Mouse (Mus musculus): ENCODE data around the gene Ttc7b. TPM values are rescaled to one million over a fixed set of nuclear protein-coding genes. Genes with fewer than 3 reads are reported as not detected.

Ttc7b gene
- total RNA-seq, 2 experiments from 2014 or later: 6.3 to 7.9 TPM

- no peak for ATAC-seq (replicated peaks; ENCODE audit: low FRiP score, low TSS enrichment, poor library complexity, severe bottlenecking)
Observed at GRCm38 (mm10) chr12:100297961-100298360, 222.7 kb downstream of the Ttc7b start.

- ATAC-seq (replicated peaks; ENCODE audit: low FRiP score, low TSS enrichment, poor library complexity, severe bottlenecking): no peak
Observed at GRCm38 (mm10) chr12:100294457-100294856, 226.2 kb downstream of the Ttc7b start.

- ATAC-seq (replicated peaks; ENCODE audit: low FRiP score, low TSS enrichment, poor library complexity, severe bottlenecking): no peak
Observed at GRCm38 (mm10) chr12:100293956-100294355, 226.7 kb downstream of the Ttc7b start.

- no peak for ATAC-seq (replicated peaks; ENCODE audit: low FRiP score, low TSS enrichment, poor library complexity, severe bottlenecking)
Observed at GRCm38 (mm10) chr12:100290711-100291685, 229.6 kb downstream of the Ttc7b start.

GRCm38 (mm10) chr12:100290178-100290531 is 230.5 kb downstream of the Ttc7b start:
- ATAC-seq (replicated peaks; ENCODE audit: low FRiP score, low TSS enrichment, poor library complexity, severe bottlenecking): no peak

GRCm38 (mm10) chr12:100289267-100290177 is 231.1 kb downstream of the Ttc7b start:
- no peak for ATAC-seq (replicated peaks; ENCODE audit: low FRiP score, low TSS enrichment, poor library complexity, severe bottlenecking)

GRCm38 (mm10) chr12:100288018-100288417 is 232.6 kb downstream of the Ttc7b start:
- no peak for ATAC-seq (replicated peaks; ENCODE audit: low FRiP score, low TSS enrichment, poor library complexity, severe bottlenecking)

GRCm38 (mm10) chr12:100287565-100287964 is 233.1 kb downstream of the Ttc7b start:
- ATAC-seq (replicated peaks; ENCODE audit: low FRiP score, low TSS enrichment, poor library complexity, severe bottlenecking): no peak

GRCm38 (mm10) chr12:100283283-100283682 is 237.3 kb downstream of the Ttc7b start:
- no peak for ATAC-seq (replicated peaks; ENCODE audit: low FRiP score, low TSS enrichment, poor library complexity, severe bottlenecking)

- no peak for ATAC-seq (replicated peaks; ENCODE audit: low FRiP score, low TSS enrichment, poor library complexity, severe bottlenecking)
Observed at GRCm38 (mm10) chr12:100282025-100282885, 238.4 kb downstream of the Ttc7b start.

- ATAC-seq (replicated peaks; ENCODE audit: low FRiP score, low TSS enrichment, poor library complexity, severe bottlenecking): no peak
Observed at GRCm38 (mm10) chr12:100280972-100281794, 239.4 kb downstream of the Ttc7b start.

- ATAC-seq (replicated peaks; ENCODE audit: low FRiP score, low TSS enrichment, poor library complexity, severe bottlenecking): no peak
Observed at GRCm38 (mm10) chr12:100279898-100280297, 240.7 kb downstream of the Ttc7b start.

- no peak for ATAC-seq (replicated peaks; ENCODE audit: low FRiP score, low TSS enrichment, poor library complexity, severe bottlenecking)
Observed at GRCm38 (mm10) chr12:100278358-100278757, 242.3 kb downstream of the Ttc7b start.

- no peak for ATAC-seq (replicated peaks; ENCODE audit: low FRiP score, low TSS enrichment, poor library complexity, severe bottlenecking)
Observed at GRCm38 (mm10) chr12:100277534-100277905, 243.1 kb downstream of the Ttc7b start.

GRCm38 (mm10) chr12:100276607-100277533 is 243.8 kb downstream of the Ttc7b start:
- peak; percentile 75 for ATAC-seq (replicated peaks; ENCODE audit: low FRiP score, low TSS enrichment, poor library complexity, severe bottlenecking)

GRCm38 (mm10) chr12:100275850-100276249 is 244.8 kb downstream of the Ttc7b start:
- ATAC-seq (replicated peaks; ENCODE audit: low FRiP score, low TSS enrichment, poor library complexity, severe bottlenecking): 0 out of 2 replicates have a peak, but pooled peaks have one; percentile 16

- ATAC-seq (replicated peaks; ENCODE audit: low FRiP score, low TSS enrichment, poor library complexity, severe bottlenecking): no peak
Observed at GRCm38 (mm10) chr12:100273033-100273432, 247.6 kb downstream of the Ttc7b start.
